Mouse (Mus musculus) embryo, embryonic 9.5 days (tissue): ENCODE results near the gene Lin7a.

Source experiments
- DNase-seq: peaks from one replicate; pipeline ENCODE4 v3.0.0-alpha.2; 2017; ENCODE audit errors: extremely low spot score

Gene Lin7a

DNA sequence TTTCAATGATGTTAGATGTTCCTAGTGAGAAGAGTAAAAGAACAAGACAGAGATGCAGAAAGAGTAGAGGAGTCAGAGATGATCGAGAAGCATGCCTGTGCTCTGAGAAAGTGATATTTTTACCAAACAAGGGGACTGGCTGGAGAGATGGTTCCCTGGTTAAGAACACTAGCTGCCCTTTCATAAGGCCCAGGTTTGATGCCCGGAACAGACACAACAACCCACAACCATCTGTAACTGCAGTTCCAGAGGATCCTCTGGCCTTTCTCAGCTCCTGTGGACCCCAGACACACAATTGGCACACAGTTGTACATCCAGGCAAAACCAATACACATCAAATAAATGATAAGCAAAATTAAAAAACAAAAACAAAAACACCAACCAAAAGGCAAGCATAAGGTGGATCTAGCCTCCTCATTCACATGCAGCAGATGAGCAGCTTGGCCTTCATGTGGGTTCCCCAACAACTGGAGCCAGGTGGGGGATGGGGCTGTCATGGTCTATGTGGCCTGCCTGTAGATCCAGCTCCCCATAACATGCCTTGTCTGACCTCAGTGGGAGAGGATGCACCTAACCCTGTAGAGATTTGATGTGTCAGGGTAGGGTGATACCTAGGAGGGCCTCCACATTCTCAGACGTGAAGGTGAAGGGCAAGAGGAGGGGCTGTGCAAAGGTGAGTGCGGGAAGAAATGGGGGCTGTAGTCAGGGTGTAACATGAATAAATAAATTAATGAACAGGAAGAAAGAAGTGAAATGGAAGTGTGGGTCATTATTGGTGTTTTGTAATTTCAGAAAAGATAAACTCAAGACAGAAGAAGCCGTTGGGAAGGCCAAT lies 178.2 kb downstream of the Lin7a start:
- no peak for DNase-seq

DNA sequence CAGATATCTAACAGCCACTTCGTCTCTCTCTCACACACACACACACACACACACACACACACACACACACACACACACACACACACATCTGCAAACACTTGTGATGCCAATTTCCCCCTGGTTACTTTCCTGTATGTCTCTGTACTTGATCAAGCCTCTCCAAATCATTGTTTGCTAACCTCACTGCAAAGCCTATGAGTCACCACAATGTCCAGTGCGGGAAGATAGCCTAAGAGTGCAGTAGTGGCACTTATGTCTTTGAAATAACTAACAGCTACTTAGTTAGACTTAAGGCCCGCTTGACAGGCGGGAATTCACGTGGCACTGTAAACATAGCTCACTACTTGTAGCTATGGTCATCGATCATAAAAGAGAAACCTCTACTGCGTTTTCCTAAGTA lies 196.3 kb downstream of the Lin7a start:
- no peak for DNase-seq
